Mouse (Mus musculus) liver, postnatal 0 days (tissue): ENCODE results near the gene Dlg2. TPM values are rescaled to one million over a fixed set of nuclear protein-coding genes. Genes with fewer than 3 reads are reported as not detected.
A peak's percentile ranks its signal among the peaks of the same experiment; 100 is the strongest.

ENCODE experiments used
- ATAC-seq: fragments of 200-750 bp; cut with Nextera tagmentation; 2 replicates; pipeline ENCODE4 v1.8.0; 2017; ENCODE audit warnings: mild to moderate bottlenecking, moderate library complexity
- DNase-seq: peaks from one replicate; pipeline ENCODE4 v3.0.0-alpha.2; 2016
- H3K27ac ChIP-seq: fragments of 300-500 bp; sonication (generic); 2 replicates; pipeline ENCODE4 v1.5.1; 2014; ENCODE audit warnings: antibody characterized with exemption, moderate library complexity, mild to moderate bottlenecking, low read depth
- H3K27me3 ChIP-seq: fragments of 300-500 bp; sonication (generic); 2 replicates; pipeline ENCODE4 v1.6.1; 2014; ENCODE audit warnings: low read length, control low read depth, mixed read lengths; ENCODE audit not compliant: insufficient read depth
- H3K36me3 ChIP-seq: fragments of 300-500 bp; sonication (generic); replicated peaks from 2 replicates; pipeline ENCODE4 v1.6.1; 2014; ENCODE audit warnings: mild to moderate bottlenecking, control low read depth, low read length, moderate library complexity, mixed read lengths; ENCODE audit not compliant: insufficient read depth
- H3K4me1 ChIP-seq: fragments of 300-500 bp; sonication (generic); 2 replicates; pipeline ENCODE4 v1.6.1; 2014; ENCODE audit warnings: antibody characterized with exemption, mild to moderate bottlenecking, control low read depth; ENCODE audit not compliant: insufficient read depth
- H3K4me2 ChIP-seq: fragments of 300-500 bp; sonication (generic); 2 replicates; pipeline ENCODE4 v1.6.1; 2014; ENCODE audit warnings: low read depth, mild to moderate bottlenecking, low read length, moderate library complexity, mixed read lengths
- H3K4me3 ChIP-seq: fragments of 300-500 bp; sonication (generic); 2 replicates; pipeline ENCODE4 v1.5.1; 2014; ENCODE audit warnings: low read depth, low read length
- H3K9ac ChIP-seq: fragments of 300-500 bp; sonication (generic); replicated peaks from 2 replicates; pipeline ENCODE4 v1.6.1; 2014; ENCODE audit warnings: mild to moderate bottlenecking, moderate library complexity
- H3K9me3 ChIP-seq: fragments of 300-500 bp; sonication (generic); 2 replicates; pipeline ENCODE4 v1.6.1; 2016; ENCODE audit warnings: mild to moderate bottlenecking, control low read depth, low read length, mixed read lengths
- CTCF ChIP-seq: sonication (generic); IDR thresholded peaks from 2 replicates; pipeline ENCODE4 v1.5.1; 2016; ENCODE audit warnings: antibody characterized with exemption, low read depth
- EP300 ChIP-seq: IDR thresholded peaks from 2 replicates; pipeline ENCODE4 v1.6.1; 2016; ENCODE audit warnings: antibody characterized with exemption, low read depth, mild to moderate bottlenecking
- WGBS: fragments of 180-500 bp; shearing (Covaris S2); extraction: QIAGEN DNeasy Blood & Tissue Kit; methylation state at CpG from one replicate; pipeline ENCODE4 v1.1.7; 2014; ENCODE audit not compliant: insufficient replicate concordance; 5-methylcytosine and 5-hydroxymethylcytosine counted together
- polyA plus RNA-seq: library from polyadenylated mRNA; unstranded; fragments of >200 nt; fragmentation: Nextera tagmentation; extraction: Ambion mirVana; gene quantifications from 2 replicates; pipeline ENCODE4 v1.2.1, GENCODE M21; 2015

Gene Dlg2
- polyA plus RNA-seq, 1 experiment from 2014 or later = 0.41 TPM

DNA sequence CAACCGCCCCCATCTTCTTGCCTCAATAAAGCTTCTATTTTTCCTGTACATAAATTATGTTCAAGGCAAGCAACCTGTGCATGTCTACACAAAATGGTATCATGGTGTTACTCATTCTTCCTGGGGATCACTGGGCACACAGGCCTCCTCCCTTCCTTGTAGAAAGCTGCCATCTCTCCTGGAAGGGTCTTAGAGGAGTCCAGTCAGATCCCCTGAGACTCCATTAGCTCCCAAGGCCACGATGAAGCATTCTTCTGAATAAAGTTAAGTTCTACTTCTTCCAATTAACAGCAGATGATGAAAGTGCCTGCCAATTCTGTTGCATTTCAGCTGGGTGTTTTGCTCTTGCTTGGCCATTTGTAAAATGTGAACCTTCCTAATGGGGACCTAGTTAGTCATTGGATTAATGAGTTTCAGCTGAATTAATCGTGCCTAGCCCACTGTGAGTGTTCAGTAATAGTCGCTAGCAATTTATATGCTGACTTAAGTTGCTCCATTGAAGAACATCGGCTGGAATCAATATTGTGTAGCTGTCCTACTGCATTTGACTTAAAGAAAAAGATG, 953.3 kb downstream of the Dlg2 start:
- H3K4me1 ChIP-seq = no peaks in the 10 kb centered on the region
- no peaks in the 10 kb centered on the region for H3K27me3 ChIP-seq
- WGBS = 70% methylated on average over 5 of the region's 5 CpGs
- H3K4me2 ChIP-seq = no peak overlapping the region
- no peak overlapping the region for H3K9ac ChIP-seq
- H3K9me3 ChIP-seq = no peaks in the 10 kb centered on the region
- no peak overlapping the region for H3K27ac ChIP-seq
- H3K36me3 ChIP-seq = no peaks in the 10 kb centered on the region
- ATAC-seq (no peak), DNase-seq (no peak)
- TF ChIP-seq EP300 (no peak), CTCF (no peak)
- H3K4me3 ChIP-seq = no peak overlapping the region

DNA sequence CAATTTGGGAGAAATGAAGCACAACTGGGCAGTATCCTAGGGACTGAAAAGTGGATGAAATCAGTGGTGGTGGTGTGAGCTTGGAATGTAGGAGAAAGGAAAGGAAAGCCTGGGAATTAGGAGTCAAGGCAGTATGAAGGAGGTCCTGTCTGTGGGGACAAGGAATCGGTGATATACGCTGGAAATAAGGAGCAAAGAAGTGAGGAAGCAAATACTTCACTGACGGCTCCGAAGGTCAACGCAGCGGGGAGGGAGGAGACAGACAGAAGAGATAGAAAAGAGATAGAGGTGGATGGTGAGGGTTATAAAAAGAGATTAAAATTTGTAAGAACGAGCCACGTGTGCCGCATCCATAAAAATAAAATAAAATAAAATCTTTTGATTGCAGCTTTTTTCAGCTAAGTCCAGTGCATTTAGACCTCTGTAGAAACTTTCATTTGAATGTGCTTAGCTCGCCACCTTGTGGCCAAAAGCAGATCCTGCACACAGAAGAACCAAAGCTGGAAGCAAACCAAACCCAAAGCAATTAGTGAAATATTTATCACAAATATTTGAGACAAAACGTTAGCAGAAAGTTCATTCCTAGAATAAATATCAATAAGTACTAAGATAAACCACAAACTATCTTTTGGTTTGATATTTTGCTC, 955.2 kb downstream of the Dlg2 start:
- no peak for ATAC-seq
- Histone ChIP-seq H3K27me3 (no peaks in the 10 kb centered on the region), H3K4me3 (no peak overlapping the region), H3K9ac (no peak overlapping the region), H3K4me1 (no peaks in the 10 kb centered on the region), H3K27ac (no peak overlapping the region), H3K36me3 (no peaks in the 10 kb centered on the region), H3K9me3 (no peaks in the 10 kb centered on the region), H3K4me2 (no peak overlapping the region)
- WGBS = 41% methylated on average over 11 of the region's 11 CpGs
- DNase-seq = peak; percentile 24
- TF ChIP-seq EP300 (no peak), CTCF (peak; percentile 77)

DNA sequence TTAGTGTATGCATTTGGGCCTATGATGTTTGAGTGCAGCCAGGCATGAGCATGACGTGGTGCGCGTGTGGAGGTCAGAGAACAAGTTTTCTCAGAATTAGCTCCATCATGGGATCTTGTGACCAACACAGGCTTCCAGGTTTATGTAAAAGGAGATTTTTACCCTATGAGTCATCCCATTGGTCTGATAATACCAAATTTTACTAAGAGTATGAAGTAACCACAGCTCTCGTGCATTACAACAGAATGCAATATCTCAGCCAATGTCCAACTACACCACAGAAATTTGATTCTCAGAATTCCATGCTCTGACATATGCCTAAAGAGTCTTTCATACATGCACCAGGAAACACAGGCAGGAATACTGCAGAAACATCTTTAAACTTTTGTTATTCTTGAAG, 956.1 kb downstream of the Dlg2 start:
- no peaks in the 10 kb centered on the region for H3K9me3 ChIP-seq
- no peak overlapping the region for H3K4me2 ChIP-seq
- H3K4me1 ChIP-seq = no peaks in the 10 kb centered on the region
- no peak overlapping the region for H3K27ac ChIP-seq
- H3K4me3 ChIP-seq = no peak overlapping the region
- WGBS = 82% methylated on average over 4 of the region's 4 CpGs
- no peaks in the 10 kb centered on the region for H3K36me3 ChIP-seq
- H3K9ac ChIP-seq = no peak overlapping the region
- ATAC-seq (no peak), DNase-seq (no peak)
- no peaks in the 10 kb centered on the region for H3K27me3 ChIP-seq
- TF ChIP-seq CTCF (no peak), EP300 (no peak)

DNA sequence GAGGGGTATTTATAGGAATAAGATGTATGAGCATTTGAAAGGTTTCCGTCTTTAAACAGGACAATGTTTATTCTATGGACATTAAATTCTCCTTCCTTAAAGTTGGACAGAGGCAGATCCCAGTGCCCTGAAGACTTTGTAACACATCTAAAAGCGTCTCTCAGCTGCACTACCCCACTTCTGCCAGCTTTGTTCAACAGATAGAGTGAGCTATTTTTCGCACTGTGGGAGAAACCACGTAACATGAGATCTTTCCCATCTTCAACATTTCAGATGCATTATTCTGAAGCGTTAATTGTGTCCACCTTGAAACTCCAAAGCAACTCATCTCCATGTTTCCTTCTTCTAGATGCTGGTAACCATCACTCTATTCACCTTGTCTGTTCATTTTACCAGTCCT, 958.3 kb downstream of the Dlg2 start:
- ATAC-seq = no peak
- WGBS = 75% methylated on average over 5 of the region's 5 CpGs
- no peak for DNase-seq

GRCm38 (mm10) chr7:91440326-91440725, 963.9 kb downstream of the Dlg2 start:
- H3K4me2 ChIP-seq = no peak overlapping the region
- H3K36me3 ChIP-seq = no peaks in the 10 kb centered on the region
- H3K9me3 ChIP-seq = no peaks in the 10 kb centered on the region
- ATAC-seq = no peak
- TF ChIP-seq CTCF (no peak), EP300 (no peak)
- no peak overlapping the region for H3K27ac ChIP-seq
- 69% methylated on average over 6 of the region's 6 CpGs for WGBS
- no peaks in the 10 kb centered on the region for H3K4me1 ChIP-seq
- H3K27me3 ChIP-seq = no peaks in the 10 kb centered on the region
- DNase-seq = no peak
- no peak overlapping the region for H3K4me3 ChIP-seq
- H3K9ac ChIP-seq = no peak overlapping the region

More for the DNA sequence above, 958.3 kb downstream of the Dlg2 start:
- Histone ChIP-seq H3K27ac (no peak overlapping the region), H3K4me2 (no peak overlapping the region), H3K27me3 (no peaks in the 10 kb centered on the region), H3K9ac (no peak overlapping the region), H3K9me3 (no peaks in the 10 kb centered on the region), H3K36me3 (no peaks in the 10 kb centered on the region), H3K4me3 (no peak overlapping the region), H3K4me1 (no peaks in the 10 kb centered on the region)
- TF ChIP-seq CTCF (no peak), EP300 (no peak)

- no peak overlapping the region for H3K9ac ChIP-seq
- WGBS = 59% methylated on average over 11 of the region's 11 CpGs
- H3K27me3 ChIP-seq = no peaks in the 10 kb centered on the region
- DNase-seq (no peak), ATAC-seq (no peak)
- no peak overlapping the region for H3K4me2 ChIP-seq
- H3K27ac ChIP-seq = no peak overlapping the region
- H3K4me1 ChIP-seq = no peaks in the 10 kb centered on the region
- no peaks in the 10 kb centered on the region for H3K9me3 ChIP-seq
- no peaks in the 10 kb centered on the region for H3K36me3 ChIP-seq
- no peak overlapping the region for H3K4me3 ChIP-seq
- TF ChIP-seq EP300 (no peak), CTCF (no peak)
These were observed 966.2 kb downstream of the Dlg2 start for GRCm38 (mm10) chr7:91442447-91443376.
